Mouse (Mus musculus): ENCODE measurements at regions not wholly inside any gene's neighbourhood (a gene's known extent, or its start where the extent isn't known, plus 50 kb on each side); places are given as distances from the start of the nearest gene placed in this dataset.

DNA sequence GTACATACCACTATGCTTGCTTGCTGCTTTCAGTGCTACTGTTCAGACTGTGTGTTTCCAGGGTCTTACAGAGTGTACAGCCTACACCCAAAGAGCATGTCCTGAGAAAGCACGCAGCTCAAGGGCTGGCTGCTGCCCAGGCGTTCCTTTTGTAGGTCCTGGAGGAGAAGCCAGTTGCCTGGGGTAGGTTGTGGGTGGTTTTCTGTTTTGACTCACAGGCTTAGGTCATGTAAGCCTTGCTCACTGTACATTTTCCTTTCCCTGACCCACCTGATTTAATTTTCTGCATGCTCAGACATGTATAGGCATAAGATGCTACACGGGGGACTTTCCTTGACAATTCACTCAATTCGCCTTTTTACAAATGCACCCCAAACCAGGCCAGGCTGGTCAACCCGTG, 172.9 kb upstream of the Wdfy3 start:
- Histone ChIP-seq H3K4me3 (ENCODE audit: low read depth, low read length) (no peak overlapping the region), H3K27ac (ENCODE audit: low read depth) (no peak overlapping the region), H3K4me2 (ENCODE audit: low read depth, low read length) (no peak overlapping the region), H3K27me3 (ENCODE audit: insufficient read depth, low read length) (no peaks in the 10 kb centered on the region), H3K36me3 (replicated peaks; ENCODE audit: insufficient read depth, low read length) (no peaks in the 10 kb centered on the region), H3K9ac (replicated peaks) (no peak overlapping the region), H3K9me3 (ENCODE audit: low read length) (no peaks in the 10 kb centered on the region), H3K4me1 (ENCODE audit: insufficient read depth) (no peaks in the 10 kb centered on the region)
- no peak for TF ChIP-seq EP300 (IDR thresholded peaks at IDR 0.05; ENCODE audit: low read depth)
- no peak for TF ChIP-seq CTCF (IDR thresholded peaks at IDR 0.05; ENCODE audit: low read depth)
- DNase-seq = no peak
- ATAC-seq = no peak
- WGBS (ENCODE audit: insufficient replicate concordance) = 75% methylated on average over 5 of the region's 5 CpGs

DNA sequence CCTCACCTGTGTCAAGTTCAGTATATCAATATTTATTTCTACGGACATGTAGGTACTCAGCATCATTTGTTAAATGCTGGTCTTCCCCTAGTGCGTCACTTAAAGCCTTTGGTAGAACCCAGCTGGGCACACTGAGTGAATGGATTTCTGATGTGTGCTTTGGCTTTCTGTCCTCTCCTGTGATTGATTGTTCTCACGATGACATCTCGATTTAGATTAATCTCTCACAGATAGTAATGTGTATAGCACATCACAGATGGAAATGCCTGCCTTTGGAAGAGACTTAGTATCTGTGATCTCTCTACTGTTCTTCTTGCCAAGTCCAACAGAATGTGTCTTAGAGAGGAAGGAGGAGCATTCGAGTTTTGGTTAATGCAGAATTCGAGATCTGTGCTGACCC, 175.0 kb upstream of the Wdfy3 start:
- WGBS (ENCODE audit: insufficient replicate concordance) = 66% methylated on average over 6 of the region's 6 CpGs
- Histone ChIP-seq H3K27ac (ENCODE audit: low read depth) (no peak overlapping the region), H3K4me3 (ENCODE audit: low read depth, low read length) (no peak overlapping the region), H3K9me3 (ENCODE audit: low read length) (no peaks in the 10 kb centered on the region), H3K27me3 (ENCODE audit: insufficient read depth, low read length) (no peaks in the 10 kb centered on the region), H3K4me1 (ENCODE audit: insufficient read depth) (no peaks in the 10 kb centered on the region), H3K36me3 (replicated peaks; ENCODE audit: insufficient read depth, low read length) (no peaks in the 10 kb centered on the region), H3K9ac (replicated peaks) (no peak overlapping the region), H3K4me2 (ENCODE audit: low read depth, low read length) (no peak overlapping the region)
- DNase-seq (no peak), ATAC-seq (no peak)
- no peak for TF ChIP-seq CTCF (IDR thresholded peaks at IDR 0.05; ENCODE audit: low read depth)
- TF ChIP-seq EP300 (IDR thresholded peaks at IDR 0.05; ENCODE audit: low read depth) = no peak

- WGBS (ENCODE audit: insufficient replicate concordance) = 77% methylated on average over 5 of the region's 5 CpGs
- ATAC-seq (no peak), DNase-seq (no peak)
- Histone ChIP-seq H3K4me3 (ENCODE audit: low read depth, low read length) (no peak overlapping the region), H3K27ac (ENCODE audit: low read depth) (no peak overlapping the region), H3K36me3 (replicated peaks; ENCODE audit: insufficient read depth, low read length) (no peaks in the 10 kb centered on the region), H3K9me3 (ENCODE audit: low read length) (no peaks in the 10 kb centered on the region), H3K27me3 (ENCODE audit: insufficient read depth, low read length) (no peaks in the 10 kb centered on the region), H3K4me2 (ENCODE audit: low read depth, low read length) (no peak overlapping the region), H3K4me1 (ENCODE audit: insufficient read depth) (no peaks in the 10 kb centered on the region), H3K9ac (replicated peaks) (no peak overlapping the region)
- no peak for TF ChIP-seq CTCF (IDR thresholded peaks at IDR 0.05; ENCODE audit: low read depth)
These were observed 179.0 kb upstream of the Wdfy3 start for GRCm38 (mm10) chr5:102248747-102249146.

DNA sequence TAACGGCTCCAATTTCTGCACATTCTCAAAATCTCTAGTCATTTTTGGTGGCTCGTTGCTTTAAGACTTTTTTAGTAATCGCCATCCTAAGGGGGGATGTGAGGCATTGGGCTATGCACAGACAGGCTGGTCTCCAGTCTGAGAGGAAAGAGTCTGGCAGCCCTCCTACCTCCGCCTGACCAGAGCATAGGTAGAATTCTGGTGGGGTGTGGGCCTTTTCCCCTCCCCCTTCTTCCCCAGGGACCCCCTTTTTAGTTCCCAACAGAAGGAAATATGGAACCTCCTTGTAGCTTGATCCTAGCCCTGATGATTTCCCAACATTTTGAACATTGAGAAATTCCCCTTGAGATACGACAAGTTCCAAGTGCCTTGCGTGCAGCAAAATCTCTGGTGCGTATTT, 181.4 kb upstream of the Wdfy3 start:
- DNase-seq = no peak

DNA sequence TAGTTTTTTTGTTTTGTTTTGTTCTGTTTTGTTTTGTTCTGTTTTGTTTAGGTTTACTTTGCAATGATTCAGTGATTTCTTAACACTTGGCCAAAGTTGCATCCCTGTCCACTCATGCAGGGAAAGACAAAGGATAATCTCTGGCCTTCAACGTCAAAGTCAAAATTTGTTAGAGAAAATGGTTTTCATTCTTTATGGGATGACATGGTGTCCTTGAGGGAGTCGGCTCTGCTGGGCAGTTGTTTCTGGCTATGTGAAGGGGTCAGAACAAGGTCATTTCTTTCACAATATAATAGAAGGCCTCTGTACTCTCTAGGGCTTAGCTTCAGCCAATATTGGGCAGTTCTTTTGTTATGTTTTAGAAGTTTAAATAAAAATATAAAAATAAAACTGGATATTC, 184.1 kb upstream of the Wdfy3 start:
- 63% methylated on average over 2 of the region's 2 CpGs for WGBS (ENCODE audit: insufficient replicate concordance)
- H3K27me3 ChIP-seq (ENCODE audit: insufficient read depth, low read length) = no peaks in the 10 kb centered on the region
- H3K4me3 ChIP-seq (ENCODE audit: low read depth, low read length) = no peak overlapping the region
- no peak for TF ChIP-seq EP300 (IDR thresholded peaks at IDR 0.05; ENCODE audit: low read depth)
- TF ChIP-seq CTCF (IDR thresholded peaks at IDR 0.05; ENCODE audit: low read depth) = no peak
- DNase-seq (no peak), ATAC-seq (no peak)
- H3K4me2 ChIP-seq (ENCODE audit: low read depth, low read length) = no peak overlapping the region
- H3K27ac ChIP-seq (ENCODE audit: low read depth) = no peak overlapping the region
- no peaks in the 10 kb centered on the region for H3K9me3 ChIP-seq (ENCODE audit: low read length)
- no peaks in the 10 kb centered on the region for H3K4me1 ChIP-seq (ENCODE audit: insufficient read depth)
- no peak overlapping the region for H3K9ac ChIP-seq (replicated peaks)
- no peaks in the 10 kb centered on the region for H3K36me3 ChIP-seq (replicated peaks; ENCODE audit: insufficient read depth, low read length)

More for the DNA sequence above, 181.4 kb upstream of the Wdfy3 start:
- no peak overlapping the region for H3K27ac ChIP-seq (ENCODE audit: low read depth)
- no peak overlapping the region for H3K9ac ChIP-seq (replicated peaks)
- ATAC-seq = no peak
- TF ChIP-seq EP300 (IDR thresholded peaks at IDR 0.05; ENCODE audit: low read depth) (no peak), CTCF (IDR thresholded peaks at IDR 0.05; ENCODE audit: low read depth) (no peak)
- H3K4me3 ChIP-seq (ENCODE audit: low read depth, low read length) = no peak overlapping the region
- no peaks in the 10 kb centered on the region for H3K4me1 ChIP-seq (ENCODE audit: insufficient read depth)
- no peak overlapping the region for H3K4me2 ChIP-seq (ENCODE audit: low read depth, low read length)
- H3K36me3 ChIP-seq (replicated peaks; ENCODE audit: insufficient read depth, low read length) = no peaks in the 10 kb centered on the region
- 84% methylated on average over 7 of the region's 7 CpGs for WGBS (ENCODE audit: insufficient replicate concordance)
- no peaks in the 10 kb centered on the region for H3K9me3 ChIP-seq (ENCODE audit: low read length)
- H3K27me3 ChIP-seq (ENCODE audit: insufficient read depth, low read length) = no peaks in the 10 kb centered on the region

- no peak overlapping the region for H3K27ac ChIP-seq (ENCODE audit: low read depth)
- no peaks in the 10 kb centered on the region for H3K4me1 ChIP-seq (ENCODE audit: insufficient read depth)
- H3K27me3 ChIP-seq (ENCODE audit: insufficient read depth, low read length) = no peaks in the 10 kb centered on the region
- H3K9ac ChIP-seq (replicated peaks) = no peak overlapping the region
- TF ChIP-seq CTCF (IDR thresholded peaks at IDR 0.05; ENCODE audit: low read depth) (no peak), EP300 (IDR thresholded peaks at IDR 0.05; ENCODE audit: low read depth) (no peak)
- H3K4me3 ChIP-seq (ENCODE audit: low read depth, low read length) = no peak overlapping the region
- no peak overlapping the region for H3K4me2 ChIP-seq (ENCODE audit: low read depth, low read length)
- no peaks in the 10 kb centered on the region for H3K9me3 ChIP-seq (ENCODE audit: low read length)
- no peak for DNase-seq
- H3K36me3 ChIP-seq (replicated peaks; ENCODE audit: insufficient read depth, low read length) = no peaks in the 10 kb centered on the region
- ATAC-seq = no peak
- WGBS (ENCODE audit: insufficient replicate concordance) = 72% methylated on average over 2 of the region's 2 CpGs
These were observed 187.4 kb upstream of the Wdfy3 start for GRCm38 (mm10) chr5:102257104-102257503.

DNA sequence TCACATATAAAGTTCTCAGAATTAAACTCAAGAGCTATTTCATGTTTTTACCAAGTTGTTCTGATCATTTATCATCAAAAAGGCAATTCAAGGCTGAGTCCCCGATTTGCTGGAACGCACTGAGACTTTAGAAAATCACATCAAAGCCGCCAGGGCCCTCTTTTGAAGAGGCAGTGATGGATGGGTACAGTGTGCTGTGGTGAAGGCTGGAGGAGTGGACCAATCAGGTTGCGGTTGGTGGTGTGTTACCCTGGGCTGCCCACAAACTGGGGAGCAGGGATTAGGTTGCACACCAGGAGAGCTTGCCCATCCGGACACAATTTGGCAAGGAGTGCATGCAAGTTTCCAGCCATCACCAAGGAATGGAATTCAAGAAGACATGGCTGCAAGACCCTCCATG, 191.9 kb upstream of the Wdfy3 start:
- Histone ChIP-seq H3K27me3 (ENCODE audit: insufficient read depth, low read length) (no peaks in the 10 kb centered on the region), H3K9me3 (ENCODE audit: low read length) (no peaks in the 10 kb centered on the region), H3K36me3 (replicated peaks; ENCODE audit: insufficient read depth, low read length) (no peaks in the 10 kb centered on the region), H3K4me2 (ENCODE audit: low read depth, low read length) (no peak overlapping the region), H3K9ac (replicated peaks) (no peak overlapping the region), H3K27ac (ENCODE audit: low read depth) (no peak overlapping the region), H3K4me3 (ENCODE audit: low read depth, low read length) (no peak overlapping the region), H3K4me1 (ENCODE audit: insufficient read depth) (no peaks in the 10 kb centered on the region)
- TF ChIP-seq CTCF (IDR thresholded peaks at IDR 0.05; ENCODE audit: low read depth) = no peak
- TF ChIP-seq EP300 (IDR thresholded peaks at IDR 0.05; ENCODE audit: low read depth) = no peak
- no peak for ATAC-seq
- DNase-seq = no peak
- WGBS (ENCODE audit: insufficient replicate concordance) = 75% methylated on average over 5 of the region's 5 CpGs

All from liver, postnatal 0 days (tissue).